Mouse (Mus musculus) liver, adult 2 months (tissue): Measurements from ENCODE around the gene Scnm1.

ENCODE experiments used
- CTCF ChIP-seq: fragments of 200-500 bp; IDR thresholded peaks from 2 replicates; pipeline ENCODE4 v1.5.1; 2011; ENCODE audit warnings: low read depth, low read length, control low read depth
- POLR2A ChIP-seq: fragments of 200-500 bp; IDR thresholded peaks from 2 replicates; pipeline ENCODE4 v1.6.1; 2011; ENCODE audit warnings: low read length, control low read depth; ENCODE audit not compliant: insufficient read depth; ENCODE audit errors: extremely low read depth

- no peak for TF ChIP-seq CTCF
- TF ChIP-seq POLR2A, result no peak
Measured at GRCm38 (mm10) chr3:95147924-95148323, 14.1 kb upstream of the Scnm1 start.
